Mouse (Mus musculus): ENCODE data around the gene Msh4.
"Not testable (repeated sequence)": the region's sequence is repeated elsewhere in the genome, so short reads cannot be mapped to it uniquely, and the experiment has no call there.

Gene Msh4

GRCm38 (mm10) chr3:153911197-153911881 lies 5.4 kb upstream of the Msh4 start:
- DNase-seq, result peak; percentile 53 to 58

- no peak for DNase-seq
Observed at GRCm38 (mm10) chr3:153910489-153910888, 4.6 kb upstream of the Msh4 start.

- no peak for DNase-seq
Observed at GRCm38 (mm10) chr3:153908919-153909318, 3.0 kb upstream of the Msh4 start.

- peak in 1 of 2 experiments; percentile 8 for DNase-seq
Observed at GRCm38 (mm10) chr3:153905251-153906135, 445 bp downstream of the Msh4 start.

- DNase-seq, result peak; percentile 72 to 76
Observed at GRCm38 (mm10) chr3:153904586-153904985, 1.4 kb downstream of the Msh4 start.

GRCm38 (mm10) chr3:153902595-153902994 lies 3.3 kb downstream of the Msh4 start:
- no peak for DNase-seq

GRCm38 (mm10) chr3:153901904-153902303 lies 4.0 kb downstream of the Msh4 start:
- no peak for DNase-seq

- DNase-seq, result no peak
Observed at GRCm38 (mm10) chr3:153897216-153897615, 8.7 kb downstream of the Msh4 start.

- DNase-seq, result no peak
Observed at GRCm38 (mm10) chr3:153895454-153895853, 10.5 kb downstream of the Msh4 start.

- DNase-seq, result no peak
Observed at GRCm38 (mm10) chr3:153889188-153889781, 16.7 kb downstream of the Msh4 start.

- DNase-seq, result no peak
Observed at GRCm38 (mm10) chr3:153888141-153888540, 17.8 kb downstream of the Msh4 start.

- DNase-seq, result peak in 1 of 2 experiments; percentile 14
Observed at GRCm38 (mm10) chr3:153886296-153886695, 19.6 kb downstream of the Msh4 start.

GRCm38 (mm10) chr3:153871396-153871795 lies 34.5 kb downstream of the Msh4 start:
- DNase-seq, result no peak

- peak; percentile 23 to 28 for DNase-seq
Observed at GRCm38 (mm10) chr3:153867149-153868136, 38.5 kb downstream of the Msh4 start.

GRCm38 (mm10) chr3:153864636-153865429 lies 41.1 kb downstream of the Msh4 start:
- no peak for DNase-seq

- no peak for DNase-seq
Observed at GRCm38 (mm10) chr3:153863816-153864215, 42.1 kb downstream of the Msh4 start.

- not testable (repeated sequence) for DNase-seq
Observed at GRCm38 (mm10) chr3:153860392-153860791, 45.5 kb downstream of the Msh4 start.

GRCm38 (mm10) chr3:153858350-153859001 lies 47.5 kb downstream of the Msh4 start:
- DNase-seq, result no peak

- DNase-seq, result no peak
Observed at GRCm38 (mm10) chr3:153852266-153852665, 53.7 kb downstream of the Msh4 start.

- DNase-seq, result no peak
Observed at GRCm38 (mm10) chr3:153850759-153851158, 55.2 kb downstream of the Msh4 start.

Data from cerebellum, postnatal 14 days (tissue).